Mouse (Mus musculus): ENCODE data around the gene Glb1. TPM values are rescaled to one million over a fixed set of nuclear protein-coding genes. Genes with fewer than 3 reads are reported as not detected.
A peak's percentile ranks its signal among the peaks of the same experiment; 100 is the strongest.

Glb1 gene
- total RNA-seq, 1 experiment = 36.0 TPM

DNA sequence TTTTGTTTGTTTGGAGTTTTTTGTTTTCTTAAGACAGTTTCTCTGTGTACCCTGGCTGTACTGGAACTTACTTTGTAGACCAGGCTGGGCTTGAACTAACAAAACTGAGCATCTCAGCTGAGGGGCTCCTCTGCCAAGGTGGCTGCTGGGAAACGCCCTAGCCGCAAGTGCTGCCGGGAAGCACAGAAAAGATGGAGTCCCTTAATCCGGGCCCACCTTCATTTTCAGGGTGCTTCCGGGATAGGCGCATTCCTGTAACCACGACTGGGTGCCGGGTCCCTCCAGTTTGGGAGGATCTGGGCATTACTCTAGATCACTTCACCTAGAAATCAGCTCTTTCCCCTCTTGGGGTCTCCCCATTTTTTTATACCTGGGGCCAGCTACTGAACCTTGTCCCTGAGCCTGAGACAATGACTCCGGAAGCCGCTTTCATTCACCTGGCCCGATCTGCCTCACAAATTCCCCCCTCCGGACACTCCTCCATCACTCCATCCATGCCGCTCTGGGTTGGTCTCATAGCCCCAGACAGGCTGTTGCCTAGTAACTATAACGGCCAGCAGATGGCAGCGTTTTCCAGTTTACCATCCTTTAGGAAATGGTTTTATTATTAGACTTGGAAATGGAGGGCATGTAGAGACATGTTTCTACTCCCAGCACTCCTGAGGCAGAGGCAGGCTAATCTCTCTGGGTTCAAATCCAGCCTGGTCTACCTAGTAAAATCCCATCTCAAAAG is 99.1 kb downstream of the Glb1 start:
- peak; percentile 93 for DNase-seq (ENCODE audit: low read depth, low spot score)
- in situ Hi-C loops (cut with MboI; ENCODE audit: low sequenced_read_pairs in 2 of 2, unreplicated experiment in 2 of 2) = loop anchor here in 1 of 2 experiments (5.0 to 25.0 kb wide), 2 partner anchors 82 to 188 kb away; no protein-coding TSS in a partner anchor
- H3K4me3 ChIP-seq (ENCODE audit: insufficient read depth in 1 of 2, low read depth in 1 of 2, low read length in 2 of 2, poor library complexity in 1 of 2, severe bottlenecking in 1 of 2) = peak overlapping the region; percentile 38 to 42

DNA sequence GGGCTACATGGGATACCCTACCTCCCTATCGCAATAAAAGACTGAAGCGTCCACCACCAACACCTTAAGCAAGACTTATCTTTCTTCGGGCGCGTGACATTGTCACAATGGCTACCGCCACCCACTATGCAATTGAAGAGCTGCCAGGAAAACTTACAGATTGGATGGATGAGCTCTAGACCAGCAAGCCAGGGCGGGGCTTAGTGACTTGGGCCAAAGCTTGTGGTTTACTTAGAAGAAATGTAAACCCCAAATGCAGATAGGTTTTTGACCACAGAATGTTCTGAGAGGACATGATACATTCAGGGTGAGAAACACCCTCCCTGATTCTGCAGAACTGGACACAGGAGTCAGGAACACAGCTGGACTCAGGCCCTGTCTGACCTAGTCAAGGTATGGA is 100.2 kb downstream of the Glb1 start:
- no peaks in the 10 kb centered on the region for H3K9me3 ChIP-seq (ENCODE audit: control insufficient read depth, insufficient read depth, low read depth, low read length)
- H3K27ac ChIP-seq (ENCODE audit: insufficient read depth, low read depth, low read length, poor library complexity, severe bottlenecking) = peak overlapping the region; percentile 97
- in situ Hi-C loops (cut with MboI; ENCODE audit: low sequenced_read_pairs in 2 of 2, unreplicated experiment in 2 of 2) = loop anchor here in 1 of 2 experiments (5.0 kb wide), 1 partner anchor 81 kb away; no protein-coding TSS in a partner anchor
- no peak for DNase-seq (ENCODE audit: low read depth, low spot score)
- H3K4me1 ChIP-seq (ENCODE audit: control insufficient read depth in 2 of 2, insufficient read depth in 2 of 2, low read length in 2 of 2, poor library complexity in 1 of 2) = peaks cover 2 to 11% of the 10 kb centered on the region in 2 experiments; a peak in 3 of 4 replicates
- H3K9ac ChIP-seq (ENCODE audit: insufficient read depth, low read depth, low read length, poor library complexity, severe bottlenecking) = peak overlapping the region; percentile 70; the same call in 1 of the 2 replicates
- 0 out of 2 replicates have a peak, but pooled peaks cover under 1% of the 10 kb centered on the region for H3K36me3 ChIP-seq (ENCODE audit: control insufficient read depth, insufficient read depth, low read length, poor library complexity, severe bottlenecking)
- TF ChIP-seq ZNF384 (IDR thresholded peaks at IDR 0.05; ENCODE audit: low read depth, low read length) = no peak
- no peak for TF ChIP-seq CHD2 (IDR thresholded peaks at IDR 0.05; ENCODE audit: low read depth, low read length)
- no peak for TF ChIP-seq MAFK (IDR thresholded peaks at IDR 0.05; ENCODE audit: insufficient read depth, low read depth, low read length)
- no peak for TF ChIP-seq ZC3H11A (IDR thresholded peaks at IDR 0.05; ENCODE audit: borderline replicate concordance, low read depth, low read length)
- no peak for TF ChIP-seq HCFC1 (IDR thresholded peaks at IDR 0.05; ENCODE audit: borderline replicate concordance, insufficient read depth, low read length)
- H3K4me3 ChIP-seq (ENCODE audit: insufficient read depth in 1 of 2, low read depth in 1 of 2, low read length in 2 of 2, poor library complexity in 1 of 2, severe bottlenecking in 1 of 2) = peak overlapping the region in 1 of 2 experiments; percentile 6; a peak in 1 of 4 replicates

More for the DNA sequence above, 99.1 kb downstream of the Glb1 start:
- Histone ChIP-seq H3K9ac (ENCODE audit: insufficient read depth, low read depth, low read length, poor library complexity, severe bottlenecking) (peak overlapping the region; percentile 75), H3K36me3 (ENCODE audit: control insufficient read depth, insufficient read depth, low read length, poor library complexity, severe bottlenecking) (no peaks in the 10 kb centered on the region), H3K4me1 (ENCODE audit: control insufficient read depth in 2 of 2, insufficient read depth in 2 of 2, low read length in 2 of 2, poor library complexity in 1 of 2) (peaks cover 2 to 11% of the 10 kb centered on the region in 2 experiments; a peak in 3 of 4 replicates), H3K27ac (ENCODE audit: insufficient read depth, low read depth, low read length, poor library complexity, severe bottlenecking) (peak overlapping the region; percentile 97), H3K9me3 (ENCODE audit: control insufficient read depth, insufficient read depth, low read depth, low read length) (no peaks in the 10 kb centered on the region)
- TF ChIP-seq MAFK (IDR thresholded peaks at IDR 0.05; ENCODE audit: insufficient read depth, low read depth, low read length) (no peak), ZC3H11A (IDR thresholded peaks at IDR 0.05; ENCODE audit: borderline replicate concordance, low read depth, low read length) (peak; percentile 35; the same call in 1 of the 2 replicates)

DNA sequence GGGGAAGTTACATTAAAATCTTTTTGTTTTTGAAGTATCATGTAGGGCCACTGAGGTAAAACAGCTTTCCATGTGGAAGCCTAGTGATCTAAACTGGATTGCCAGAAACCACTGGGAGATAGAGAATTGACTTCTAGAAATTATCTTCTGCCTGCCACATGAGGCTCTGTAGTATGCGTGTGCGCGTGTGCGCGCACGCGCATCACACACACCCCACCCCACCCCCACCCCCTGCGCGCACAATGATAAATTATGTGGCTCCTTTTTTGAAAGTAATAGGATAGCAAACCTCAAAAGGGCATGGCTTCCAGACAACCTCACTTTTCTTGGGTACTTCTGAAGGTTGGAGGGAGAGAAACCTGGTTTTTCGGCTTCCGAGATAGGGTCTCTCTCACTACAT is 101.0 kb downstream of the Glb1 start:
- Histone ChIP-seq H3K36me3 (ENCODE audit: control insufficient read depth, insufficient read depth, low read length, poor library complexity, severe bottlenecking) (peaks cover 8% of the 10 kb centered on the region; the same call in 1 of the 2 replicates), H3K4me3 (ENCODE audit: insufficient read depth in 1 of 2, low read depth in 1 of 2, low read length in 2 of 2, poor library complexity in 1 of 2, severe bottlenecking in 1 of 2) (no peak overlapping the region), H3K9ac (ENCODE audit: insufficient read depth, low read depth, low read length, poor library complexity, severe bottlenecking) (no peak overlapping the region), H3K9me3 (ENCODE audit: control insufficient read depth, insufficient read depth, low read depth, low read length) (no peaks in the 10 kb centered on the region), H3K4me1 (ENCODE audit: control insufficient read depth in 2 of 2, insufficient read depth in 2 of 2, low read length in 2 of 2, poor library complexity in 1 of 2) (peaks cover 2 to 14% of the 10 kb centered on the region in 2 experiments; a peak in 3 of 4 replicates), H3K27ac (ENCODE audit: insufficient read depth, low read depth, low read length, poor library complexity, severe bottlenecking) (no peak overlapping the region)
- no peak for TF ChIP-seq HCFC1 (IDR thresholded peaks at IDR 0.05; ENCODE audit: borderline replicate concordance, insufficient read depth, low read length)
- in situ Hi-C loops (cut with MboI; ENCODE audit: low sequenced_read_pairs in 2 of 2, unreplicated experiment in 2 of 2) = loop anchor here in 1 of 2 experiments (5.0 kb wide), 1 partner anchor 80 kb away; no protein-coding TSS in a partner anchor
- DNase-seq (ENCODE audit: low read depth, low spot score) = no peak

DNA sequence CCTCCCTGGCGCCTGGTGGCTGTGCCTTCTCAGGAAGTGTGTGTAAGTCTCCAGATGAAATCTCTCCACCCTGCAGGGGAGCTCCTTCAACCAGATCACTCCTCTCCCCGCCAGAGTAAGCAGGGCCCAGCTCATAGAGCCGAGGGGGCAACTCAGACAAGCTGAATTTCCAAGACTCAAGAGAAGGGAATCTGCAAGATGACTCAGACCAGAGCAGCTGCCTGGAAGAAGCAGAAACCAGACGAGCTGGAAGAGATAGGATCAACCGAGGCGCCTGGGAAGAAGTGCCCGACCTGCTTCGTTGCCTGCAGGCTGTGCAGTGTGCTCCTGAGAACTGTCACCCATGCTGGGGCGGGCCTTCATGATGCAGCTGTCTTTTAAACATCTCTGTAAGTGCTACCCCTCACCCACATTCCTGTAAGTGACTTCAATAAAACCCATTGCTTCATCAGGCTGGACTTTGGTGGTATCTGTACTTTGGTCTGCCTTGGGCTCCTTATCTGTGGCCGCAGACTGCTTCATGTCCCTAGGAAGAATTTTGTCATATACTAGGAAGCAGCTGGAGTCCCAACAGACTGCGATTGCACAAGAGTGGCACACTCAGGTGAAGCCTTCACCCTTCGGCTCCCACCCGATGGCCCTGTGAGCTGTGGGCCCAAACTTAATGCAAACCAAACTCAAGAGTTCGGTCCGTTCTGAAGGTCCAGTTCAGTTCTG is 102.0 kb downstream of the Glb1 start:
- in situ Hi-C loops (cut with MboI; ENCODE audit: low sequenced_read_pairs in 2 of 2, unreplicated experiment in 2 of 2) = loop anchor here in 1 of 2 experiments (5.0 kb wide), 1 partner anchor 79 kb away; no protein-coding TSS in a partner anchor
- H3K27ac ChIP-seq (ENCODE audit: insufficient read depth, low read depth, low read length, poor library complexity, severe bottlenecking) = peak overlapping the region; percentile 13; the same call in 1 of the 2 replicates
- H3K36me3 ChIP-seq (ENCODE audit: control insufficient read depth, insufficient read depth, low read length, poor library complexity, severe bottlenecking) = peaks cover 14% of the 10 kb centered on the region
- no peaks in the 10 kb centered on the region for H3K9me3 ChIP-seq (ENCODE audit: control insufficient read depth, insufficient read depth, low read depth, low read length)
- no peak for TF ChIP-seq HCFC1 (IDR thresholded peaks at IDR 0.05; ENCODE audit: borderline replicate concordance, insufficient read depth, low read length)
- no peak for TF ChIP-seq ZNF384 (IDR thresholded peaks at IDR 0.05; ENCODE audit: low read depth, low read length)
- no peak for TF ChIP-seq MAFK (IDR thresholded peaks at IDR 0.05; ENCODE audit: insufficient read depth, low read depth, low read length)
- no peak for TF ChIP-seq ZC3H11A (IDR thresholded peaks at IDR 0.05; ENCODE audit: borderline replicate concordance, low read depth, low read length)
- H3K4me3 ChIP-seq (ENCODE audit: insufficient read depth in 1 of 2, low read depth in 1 of 2, low read length in 2 of 2, poor library complexity in 1 of 2, severe bottlenecking in 1 of 2) = no peak overlapping the region
- DNase-seq (ENCODE audit: low read depth, low spot score) = no peak
- peaks cover 2 to 18% of the 10 kb centered on the region in 2 experiments; a peak in 3 of 4 replicates for H3K4me1 ChIP-seq (ENCODE audit: control insufficient read depth in 2 of 2, insufficient read depth in 2 of 2, low read length in 2 of 2, poor library complexity in 1 of 2)
- peak overlapping the region; percentile 38; the same call in 1 of the 2 replicates for H3K9ac ChIP-seq (ENCODE audit: insufficient read depth, low read depth, low read length, poor library complexity, severe bottlenecking)

Data from ES-E14 (cell line).